Mouse (Mus musculus) megakaryocyte, embryonic 14.5 days (primary cell): ENCODE data around the gene Eral1. TPM values are rescaled to one million over a fixed set of nuclear protein-coding genes. Genes with fewer than 3 reads are reported as not detected.

Experiments
- H3K27me3 ChIP-seq: replicated peaks from 2 replicates; pipeline ENCODE3; 2012; ENCODE audit warnings: inconsistent platforms
- H3K36me3 ChIP-seq: replicated peaks from 2 replicates; pipeline ENCODE3; 2012; ENCODE audit warnings: low read length, inconsistent platforms, mixed read lengths
- H3K4me1 ChIP-seq: 2 replicates; pipeline ENCODE4 v1.6.1; 2012; ENCODE audit warnings: inconsistent platforms
- H3K4me3 ChIP-seq: replicated peaks from 2 replicates; pipeline ENCODE3; 2012; ENCODE audit warnings: moderate library complexity, mild to moderate bottlenecking, inconsistent platforms
- H3K9me3 ChIP-seq: 2 replicates; pipeline ENCODE4 v1.6.1; 2012; ENCODE audit warnings: inconsistent platforms
- FLI1 ChIP-seq: IDR thresholded peaks from 2 replicates; pipeline ENCODE4 v1.6.1; 2012; ENCODE audit warnings: low read length, inconsistent platforms, mixed read lengths
- GATA1 ChIP-seq: IDR thresholded peaks from 3 replicates; pipeline ENCODE4 v1.6.1; 2012; ENCODE audit warnings: mixed read lengths, low read length, inconsistent platforms, borderline replicate concordance
- polyA plus RNA-seq: library from polyadenylated mRNA; stranded (reverse); fragments of >175 nt; gene quantifications from 2 replicates; pipeline ENCODE4 v1.2.3, GENCODE M21; 2012; ENCODE audit warnings: low replicate concordance; ENCODE audit not compliant: insufficient read depth

Gene Eral1
- polyA plus RNA-seq, 1 experiment, result 1.6 TPM

DNA sequence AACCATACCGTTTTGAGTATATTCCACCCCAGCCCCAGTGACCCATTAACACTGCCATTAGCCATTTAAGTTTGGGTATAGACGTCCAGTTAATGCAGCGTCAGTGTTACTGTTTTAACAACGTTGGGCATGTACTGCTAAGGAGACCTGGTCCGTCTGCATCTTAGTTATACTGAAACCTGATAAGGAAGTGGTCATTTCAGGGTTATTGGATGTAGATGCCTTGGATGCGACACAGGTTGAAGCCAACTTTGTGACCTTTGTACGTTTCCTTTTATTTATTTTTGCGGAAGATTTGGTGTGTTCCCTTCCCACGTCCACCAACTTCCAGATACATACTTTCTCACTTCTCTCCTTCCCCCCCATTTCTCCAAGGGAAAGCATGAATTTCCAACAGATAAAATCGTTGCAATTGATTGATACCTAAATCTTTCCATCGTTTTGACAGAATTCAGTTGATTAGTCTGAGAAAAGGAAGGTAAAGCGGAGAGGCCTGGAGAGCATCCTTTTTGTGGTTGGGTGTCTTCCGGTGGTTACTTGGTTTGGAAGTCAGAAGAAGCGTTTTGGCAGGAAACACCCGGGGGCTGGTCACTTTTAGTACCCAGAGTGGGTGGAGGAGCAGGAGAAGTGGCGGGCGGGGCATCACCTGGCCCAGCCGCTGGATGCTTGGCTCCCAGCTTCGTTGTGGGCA, 34.6 kb upstream of the Eral1 start:
- no peaks in the 10 kb centered on the region for H3K9me3 ChIP-seq
- peak overlapping the region; percentile 98 for H3K4me3 ChIP-seq
- H3K36me3 ChIP-seq, result no peaks in the 10 kb centered on the region
- peaks cover 78% of the 10 kb centered on the region for H3K4me1 ChIP-seq
- TF ChIP-seq FLI1 (no peak; the same call in 1 of the 2 replicates), GATA1 (no peak)
- no peaks in the 10 kb centered on the region for H3K27me3 ChIP-seq

DNA sequence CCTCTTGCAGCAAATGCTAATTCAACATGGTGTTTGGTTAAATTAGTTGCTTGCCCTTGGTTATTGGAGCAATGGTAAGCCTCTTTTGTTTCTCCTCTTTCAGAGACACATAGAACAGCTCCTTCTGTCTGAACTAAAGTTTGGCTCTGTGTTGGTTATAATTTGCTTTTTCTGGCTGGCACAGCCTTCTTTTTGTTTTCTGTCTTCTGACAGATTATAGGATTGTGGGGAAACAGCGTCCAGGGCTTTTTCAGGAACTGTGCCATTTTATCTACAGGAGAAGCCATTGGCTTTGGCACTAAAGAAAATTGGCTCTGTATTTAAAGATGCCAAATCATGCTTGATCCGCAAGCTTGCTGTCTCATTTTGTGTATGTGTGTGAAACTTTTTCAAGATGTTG, 33.4 kb upstream of the Eral1 start:
- TF ChIP-seq FLI1 (no peak), GATA1 (no peak)
- H3K4me1 ChIP-seq, result peaks cover 70% of the 10 kb centered on the region
- H3K4me3 ChIP-seq, result no peak overlapping the region
- no peaks in the 10 kb centered on the region for H3K27me3 ChIP-seq
- no peaks in the 10 kb centered on the region for H3K9me3 ChIP-seq
- no peaks in the 10 kb centered on the region for H3K36me3 ChIP-seq

DNA sequence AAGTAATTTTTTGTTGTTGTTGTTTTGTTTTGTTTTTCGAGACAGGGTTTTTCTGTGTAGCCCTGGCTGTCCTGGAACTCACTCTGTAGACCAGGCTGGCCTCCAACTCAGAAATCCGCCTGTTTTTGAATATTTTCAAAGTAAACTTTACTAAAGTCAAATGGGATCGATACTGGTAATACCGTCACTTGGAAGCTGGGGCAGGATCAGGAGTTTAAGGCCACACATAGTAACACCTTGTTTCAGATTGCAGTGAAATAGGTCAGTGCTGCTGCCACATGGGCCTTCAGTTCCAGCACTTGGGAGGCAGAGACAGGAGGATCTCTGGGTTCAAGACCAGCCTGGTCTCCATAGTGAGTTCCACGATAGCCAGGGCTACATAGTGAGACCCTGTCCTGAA, 24.3 kb upstream of the Eral1 start:
- H3K9me3 ChIP-seq, result peaks cover 2% of the 10 kb centered on the region; the same call in 1 of the 2 replicates
- no peak overlapping the region for H3K4me3 ChIP-seq
- TF ChIP-seq GATA1 (no peak), FLI1 (no peak)
- no peaks in the 10 kb centered on the region for H3K27me3 ChIP-seq
- peaks cover 15% of the 10 kb centered on the region for H3K36me3 ChIP-seq
- H3K4me1 ChIP-seq, result peaks cover 59% of the 10 kb centered on the region

DNA sequence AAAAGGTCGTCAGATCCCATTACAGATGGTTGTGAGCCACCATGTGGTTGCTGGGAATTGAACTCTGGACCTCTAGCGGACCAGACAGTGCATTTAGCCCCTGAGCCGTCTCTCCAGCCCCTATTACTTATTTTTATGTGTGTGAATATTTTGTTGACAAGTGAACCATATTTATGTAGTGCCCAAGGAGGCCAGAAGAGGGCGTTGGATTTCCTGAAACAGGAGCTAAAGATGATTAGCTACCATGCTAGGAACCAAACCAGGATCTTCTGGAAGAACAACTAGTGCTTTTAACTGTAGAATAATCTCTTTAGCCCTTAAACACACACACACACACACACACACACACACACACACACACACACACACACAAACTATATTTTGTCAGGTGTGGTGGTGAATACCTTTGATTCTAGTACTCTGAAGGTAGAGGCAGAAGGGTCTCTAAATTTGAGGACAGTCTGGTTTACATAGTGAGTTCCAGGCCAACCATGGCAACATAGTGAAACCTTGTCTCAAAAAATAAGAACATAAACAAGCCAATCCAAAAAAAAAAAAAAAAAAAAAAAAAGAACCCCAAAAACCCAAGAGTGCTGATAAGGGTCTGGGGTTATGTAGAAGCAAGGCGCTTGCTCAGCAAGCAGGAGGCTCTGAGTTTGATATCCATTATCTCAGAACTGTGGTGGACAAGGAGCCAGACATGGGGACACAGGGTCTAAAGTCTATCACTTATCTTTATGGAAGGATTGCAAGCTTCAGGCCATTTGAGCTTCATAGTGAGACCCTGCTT, 23.0 kb upstream of the Eral1 start:
- Histone ChIP-seq H3K4me3 (no peak overlapping the region), H3K9me3 (peaks cover 2% of the 10 kb centered on the region; the same call in 1 of the 2 replicates), H3K27me3 (no peaks in the 10 kb centered on the region), H3K36me3 (peaks cover 15% of the 10 kb centered on the region), H3K4me1 (peaks cover 61% of the 10 kb centered on the region)
- TF ChIP-seq FLI1 (no peak), GATA1 (no peak)

DNA sequence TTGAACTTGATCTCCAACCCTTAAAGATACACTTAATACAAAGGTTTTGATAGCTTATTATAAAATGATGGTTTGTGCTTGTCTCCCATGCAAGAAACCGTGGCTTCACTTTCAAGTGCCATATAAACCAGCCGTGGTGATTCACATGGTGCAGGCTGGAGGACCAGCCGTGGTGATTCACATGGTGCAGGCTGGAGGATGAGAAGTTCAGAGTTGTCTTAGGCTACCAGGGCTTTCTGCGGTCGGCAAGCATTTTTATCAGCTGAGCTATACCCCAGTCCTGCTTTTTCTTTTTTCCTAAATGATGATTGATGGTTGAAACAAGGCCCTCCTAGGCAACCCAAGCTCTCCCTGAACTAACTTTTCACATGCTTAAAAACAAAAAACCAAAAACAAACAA, 22.0 kb upstream of the Eral1 start:
- Histone ChIP-seq H3K9me3 (no peaks in the 10 kb centered on the region), H3K27me3 (no peaks in the 10 kb centered on the region), H3K4me3 (no peak overlapping the region), H3K36me3 (peaks cover 7% of the 10 kb centered on the region), H3K4me1 (peaks cover 70% of the 10 kb centered on the region)
- no peak for TF ChIP-seq GATA1
- TF ChIP-seq FLI1, result no peak

DNA sequence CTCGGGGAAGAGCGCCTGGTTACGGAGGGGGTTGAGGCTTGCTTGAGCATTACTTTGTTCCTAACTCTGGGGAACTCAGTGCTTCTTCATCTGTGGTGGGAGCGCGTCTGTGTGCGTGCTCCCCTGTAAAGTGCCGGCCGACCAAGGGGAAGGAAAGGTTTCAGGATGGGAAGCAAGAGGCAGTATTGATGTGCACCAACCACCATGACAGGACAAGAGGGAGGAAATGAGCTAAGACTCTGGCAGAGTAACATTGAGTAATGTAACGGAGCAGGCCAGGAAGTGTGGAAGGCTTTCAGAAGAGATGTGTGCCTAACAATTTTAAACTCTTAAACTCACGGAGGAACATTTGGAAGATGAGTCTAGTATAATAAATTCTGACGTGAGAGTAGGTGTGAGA, 20.6 kb upstream of the Eral1 start:
- H3K4me3 ChIP-seq, result peak overlapping the region; percentile 0
- H3K27me3 ChIP-seq, result no peaks in the 10 kb centered on the region
- TF ChIP-seq GATA1 (no peak), FLI1 (no peak)
- peaks cover 2% of the 10 kb centered on the region for H3K36me3 ChIP-seq
- no peaks in the 10 kb centered on the region for H3K9me3 ChIP-seq
- peaks cover 73% of the 10 kb centered on the region for H3K4me1 ChIP-seq

DNA sequence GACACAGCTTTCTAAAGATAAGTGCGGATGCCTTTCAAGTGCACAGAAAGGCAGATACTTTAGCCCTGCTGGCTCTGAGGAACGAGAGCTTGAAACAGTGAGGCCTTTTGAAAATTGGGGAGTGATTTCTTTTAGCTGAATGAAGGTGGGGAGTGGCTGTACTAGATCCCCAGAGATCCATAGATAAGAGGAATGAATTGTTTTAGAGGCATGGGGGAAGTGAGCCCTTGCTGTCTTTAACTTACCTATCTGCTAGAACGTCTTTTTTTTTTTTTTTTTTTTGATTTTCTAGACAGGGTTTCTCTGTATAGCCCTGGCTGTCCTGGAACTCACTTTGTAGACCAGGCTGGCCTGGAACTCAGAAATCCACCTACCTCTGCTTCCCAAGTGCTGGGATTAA, 16.9 kb upstream of the Eral1 start:
- H3K4me3 ChIP-seq, result no peak overlapping the region
- TF ChIP-seq GATA1 (no peak), FLI1 (no peak)
- H3K27me3 ChIP-seq, result no peaks in the 10 kb centered on the region
- no peaks in the 10 kb centered on the region for H3K9me3 ChIP-seq
- peaks cover 59% of the 10 kb centered on the region for H3K4me1 ChIP-seq
- H3K36me3 ChIP-seq, result peaks cover 2% of the 10 kb centered on the region

DNA sequence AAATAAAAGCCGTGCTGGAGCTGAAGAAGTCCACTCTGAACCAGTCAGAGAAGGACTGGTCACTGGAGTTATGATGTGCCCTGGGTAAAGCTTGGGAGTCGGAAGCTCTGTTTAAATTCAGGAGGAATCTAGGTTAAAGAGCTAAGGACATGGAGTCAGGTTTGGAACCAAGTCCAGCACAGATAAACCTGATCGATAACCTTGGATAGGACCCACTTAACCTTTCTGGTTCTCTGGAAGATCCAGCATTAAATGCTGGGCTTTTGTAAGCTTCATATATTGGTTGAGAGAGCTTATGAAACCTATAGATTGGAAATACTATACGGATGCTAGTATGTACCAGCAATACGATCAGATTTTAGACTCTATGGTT, 14.9 kb upstream of the Eral1 start:
- no peaks in the 10 kb centered on the region for H3K9me3 ChIP-seq
- peak overlapping the region; percentile 97 for H3K4me3 ChIP-seq
- TF ChIP-seq FLI1 (no peak), GATA1 (no peak)
- no peaks in the 10 kb centered on the region for H3K27me3 ChIP-seq
- H3K4me1 ChIP-seq, result peaks cover 39% of the 10 kb centered on the region
- H3K36me3 ChIP-seq, result peaks cover 2% of the 10 kb centered on the region

DNA sequence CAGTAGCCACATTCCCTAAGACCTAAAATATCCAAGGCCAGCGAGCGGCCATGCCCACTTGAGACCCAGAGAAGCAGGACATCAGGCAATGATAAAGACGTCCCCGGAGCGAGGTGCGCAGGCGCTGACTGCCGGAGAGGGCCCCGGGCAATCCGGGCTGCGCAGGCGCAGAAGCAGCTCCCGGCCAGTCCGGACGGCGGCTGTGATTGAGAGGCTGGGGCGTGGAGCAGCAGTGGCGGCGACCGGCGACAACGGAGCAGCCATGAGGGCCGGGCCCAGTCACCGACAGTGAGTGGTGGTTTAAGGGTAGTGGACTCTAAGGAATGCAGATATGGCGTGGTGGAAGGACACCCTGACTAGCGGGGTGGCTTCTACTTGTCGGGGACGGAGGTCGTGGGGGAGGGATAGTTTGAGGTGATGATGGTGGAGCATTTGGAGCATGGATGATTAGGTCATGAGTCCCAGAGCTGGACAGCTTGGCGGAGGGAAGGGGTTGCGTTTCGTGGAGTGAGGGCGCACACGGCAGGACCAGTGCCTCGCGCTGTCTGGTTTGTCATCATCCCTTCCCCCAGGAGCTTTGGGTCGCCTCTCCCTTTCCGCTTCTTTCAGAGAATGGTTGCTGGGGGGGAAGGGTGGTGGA, 14.4 kb upstream of the Eral1 start, which contains the start of gene Fam222b:
Gene Fam222b (plus strand): TSS at position 157 of the 640 bp plus-strand sequence.
- peak within 1 kb of the TSS; percentile 97 for H3K4me3 ChIP-seq
- H3K36me3 ChIP-seq, result peaks cover 1% of the 10 kb centered on the region
- peaks cover 38% of the 10 kb centered on the region for H3K4me1 ChIP-seq
- TF ChIP-seq GATA1, result no peak
- TF ChIP-seq FLI1, result no peak
- no peaks in the 10 kb centered on the region for H3K9me3 ChIP-seq
- H3K27me3 ChIP-seq, result no peaks in the 10 kb centered on the region

DNA sequence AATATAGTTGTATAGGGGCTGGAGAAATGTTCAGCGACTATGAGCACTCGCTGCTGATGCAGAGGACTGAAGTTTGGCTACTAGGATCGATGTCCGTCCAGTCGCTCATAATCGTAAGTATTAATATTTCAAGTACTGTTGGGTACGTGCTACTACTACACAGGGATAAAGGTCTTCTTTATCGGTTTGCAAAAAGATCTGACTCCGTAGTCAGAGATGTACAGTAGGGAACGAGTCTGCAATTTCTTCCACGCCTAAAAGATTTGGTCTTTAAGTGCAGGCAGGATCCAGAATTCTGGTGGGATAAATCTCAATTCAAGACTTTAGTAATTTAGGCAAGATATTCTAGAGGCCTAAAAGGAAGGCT, 13.9 kb upstream of the Eral1 start:
- Histone ChIP-seq H3K9me3 (no peaks in the 10 kb centered on the region), H3K36me3 (no peaks in the 10 kb centered on the region), H3K4me1 (peaks cover 38% of the 10 kb centered on the region), H3K27me3 (no peaks in the 10 kb centered on the region), H3K4me3 (peak overlapping the region; percentile 97)
- TF ChIP-seq FLI1, result no peak
- TF ChIP-seq GATA1, result no peak
